Mouse (Mus musculus) liver, postnatal 0 days (tissue): ENCODE results near the gene Cemip. TPM values are rescaled to one million over a fixed set of nuclear protein-coding genes. Genes with fewer than 3 reads are reported as not detected.

Experiments
- ATAC-seq: fragments of 200-750 bp; cut with Nextera tagmentation; 2 replicates; pipeline ENCODE4 v1.8.0; 2017; ENCODE audit warnings: mild to moderate bottlenecking, moderate library complexity
- DNase-seq: peaks from one replicate; pipeline ENCODE4 v3.0.0-alpha.2; 2016
- H3K27ac ChIP-seq: fragments of 300-500 bp; sonication (generic); 2 replicates; pipeline ENCODE4 v1.5.1; 2014; ENCODE audit warnings: antibody characterized with exemption, moderate library complexity, mild to moderate bottlenecking, low read depth
- H3K27me3 ChIP-seq: fragments of 300-500 bp; sonication (generic); 2 replicates; pipeline ENCODE4 v1.6.1; 2014; ENCODE audit warnings: low read length, control low read depth, mixed read lengths; ENCODE audit not compliant: insufficient read depth
- H3K36me3 ChIP-seq: fragments of 300-500 bp; sonication (generic); replicated peaks from 2 replicates; pipeline ENCODE4 v1.6.1; 2014; ENCODE audit warnings: mild to moderate bottlenecking, control low read depth, low read length, moderate library complexity, mixed read lengths; ENCODE audit not compliant: insufficient read depth
- H3K4me1 ChIP-seq: fragments of 300-500 bp; sonication (generic); 2 replicates; pipeline ENCODE4 v1.6.1; 2014; ENCODE audit warnings: antibody characterized with exemption, mild to moderate bottlenecking, control low read depth; ENCODE audit not compliant: insufficient read depth
- H3K4me2 ChIP-seq: fragments of 300-500 bp; sonication (generic); 2 replicates; pipeline ENCODE4 v1.6.1; 2014; ENCODE audit warnings: low read depth, mild to moderate bottlenecking, low read length, moderate library complexity, mixed read lengths
- H3K4me3 ChIP-seq: fragments of 300-500 bp; sonication (generic); 2 replicates; pipeline ENCODE4 v1.5.1; 2014; ENCODE audit warnings: low read depth, low read length
- H3K9ac ChIP-seq: fragments of 300-500 bp; sonication (generic); replicated peaks from 2 replicates; pipeline ENCODE4 v1.6.1; 2014; ENCODE audit warnings: mild to moderate bottlenecking, moderate library complexity
- H3K9me3 ChIP-seq: fragments of 300-500 bp; sonication (generic); 2 replicates; pipeline ENCODE4 v1.6.1; 2016; ENCODE audit warnings: mild to moderate bottlenecking, control low read depth, low read length, mixed read lengths
- CTCF ChIP-seq: sonication (generic); IDR thresholded peaks from 2 replicates; pipeline ENCODE4 v1.5.1; 2016; ENCODE audit warnings: antibody characterized with exemption, low read depth
- EP300 ChIP-seq: IDR thresholded peaks from 2 replicates; pipeline ENCODE4 v1.6.1; 2016; ENCODE audit warnings: antibody characterized with exemption, low read depth, mild to moderate bottlenecking
- WGBS: fragments of 180-500 bp; shearing (Covaris S2); extraction: QIAGEN DNeasy Blood & Tissue Kit; methylation state at CpG from one replicate; pipeline ENCODE4 v1.1.7; 2014; ENCODE audit not compliant: insufficient replicate concordance; 5-methylcytosine and 5-hydroxymethylcytosine counted together
- polyA plus RNA-seq: library from polyadenylated mRNA; unstranded; fragments of >200 nt; fragmentation: Nextera tagmentation; extraction: Ambion mirVana; gene quantifications from 2 replicates; pipeline ENCODE4 v1.2.1, GENCODE M21; 2015

Gene Cemip
- polyA plus RNA-seq, 1 experiment from 2014 or later, result not detected

DNA sequence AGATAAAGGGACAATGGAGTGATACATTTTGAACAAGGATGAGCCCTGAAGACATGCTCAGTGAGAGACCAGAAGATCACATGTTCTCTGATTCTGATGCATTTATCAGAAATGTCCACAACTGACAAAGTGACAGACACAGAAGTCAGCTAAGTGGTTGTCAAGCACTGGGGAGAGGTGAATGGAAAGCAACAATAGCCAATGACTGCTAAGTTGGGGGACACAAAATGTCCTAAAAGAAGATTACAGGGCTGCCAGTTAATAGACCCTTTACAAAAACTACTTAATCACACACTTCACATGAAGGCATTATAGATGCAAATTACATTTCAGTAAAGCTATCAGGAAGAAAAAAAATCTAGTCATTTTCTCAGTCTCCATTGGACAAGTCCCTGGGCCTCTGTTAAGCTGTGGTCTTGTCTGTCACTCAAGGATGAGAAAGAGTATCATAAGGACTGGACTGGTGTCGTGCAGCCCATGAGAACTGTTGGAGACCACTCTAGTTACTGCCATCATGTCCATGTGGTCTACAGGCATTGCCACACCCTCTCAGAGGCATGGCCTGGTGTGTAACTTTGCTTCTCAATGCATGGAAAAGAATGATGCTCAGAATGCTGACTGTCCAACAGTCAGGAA is 59.2 kb downstream of the Cemip start:
- no peak for TF ChIP-seq CTCF
- no peak for TF ChIP-seq EP300
- Histone ChIP-seq H3K36me3 (no peaks in the 10 kb centered on the region), H3K4me2 (no peak overlapping the region), H3K9ac (no peak overlapping the region), H3K27me3 (no peaks in the 10 kb centered on the region), H3K27ac (no peak overlapping the region), H3K4me3 (no peak overlapping the region), H3K9me3 (no peaks in the 10 kb centered on the region), H3K4me1 (no peaks in the 10 kb centered on the region)
- DNase-seq, result no peak
- ATAC-seq, result no peak
- WGBS, result 48% methylated on average over 1 of the region's 1 CpGs

DNA sequence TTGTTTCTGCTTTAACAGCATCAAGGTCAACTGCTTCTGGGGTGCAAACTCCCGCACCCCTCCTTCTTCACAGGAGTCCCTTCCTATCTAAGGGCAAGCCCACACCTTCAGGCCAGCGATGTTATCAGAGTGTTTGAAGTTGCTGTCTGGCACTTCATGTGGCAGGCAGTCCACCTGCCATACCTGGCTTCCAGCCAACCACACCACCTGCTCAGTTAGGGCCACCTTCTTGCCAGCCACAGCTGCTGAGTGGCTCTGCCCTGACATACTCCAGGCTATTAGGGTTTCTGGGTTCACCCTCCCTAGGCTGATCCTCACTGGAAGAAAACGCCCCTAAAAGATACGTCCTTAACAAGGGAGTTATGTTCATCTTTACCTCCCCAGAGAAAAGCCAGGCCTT is 60.2 kb downstream of the Cemip start:
- Histone ChIP-seq H3K36me3 (no peaks in the 10 kb centered on the region), H3K4me1 (no peaks in the 10 kb centered on the region), H3K9ac (no peak overlapping the region), H3K27me3 (no peaks in the 10 kb centered on the region), H3K27ac (no peak overlapping the region), H3K4me3 (no peak overlapping the region), H3K4me2 (no peak overlapping the region), H3K9me3 (no peaks in the 10 kb centered on the region)
- 67% methylated on average over 4 of the region's 4 CpGs for whole genome bisulfite sequencing
- ATAC-seq, result no peak
- no peak for DNase-seq
- TF ChIP-seq EP300 (no peak), CTCF (no peak)

DNA sequence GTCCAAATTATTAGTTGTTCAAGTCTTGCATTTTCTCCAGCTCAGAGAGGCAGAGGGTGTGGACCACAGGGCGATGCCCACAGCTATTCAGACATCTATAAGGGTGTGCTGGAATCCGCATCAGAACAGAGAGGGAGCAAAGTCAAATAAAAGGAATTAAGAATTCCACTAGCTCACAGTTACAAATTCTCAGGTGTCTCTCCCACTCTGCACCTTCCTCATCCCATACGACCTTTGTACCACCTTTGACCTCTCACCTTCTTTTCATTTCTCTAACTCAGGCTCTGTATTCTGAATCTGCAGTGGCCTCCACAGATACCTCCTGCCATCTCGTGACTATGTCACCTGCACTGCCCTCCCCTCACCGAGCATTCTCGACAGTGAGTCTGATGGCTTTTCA is 62.8 kb downstream of the Cemip start:
- Histone ChIP-seq H3K9ac (no peak overlapping the region), H3K4me2 (no peak overlapping the region), H3K27me3 (no peaks in the 10 kb centered on the region), H3K4me1 (no peaks in the 10 kb centered on the region), H3K27ac (no peak overlapping the region), H3K4me3 (no peak overlapping the region), H3K36me3 (no peaks in the 10 kb centered on the region), H3K9me3 (no peaks in the 10 kb centered on the region)
- DNase-seq (no peak), ATAC-seq (no peak)
- WGBS, result 58% methylated on average over 6 of the region's 6 CpGs
- TF ChIP-seq EP300 (no peak), CTCF (no peak)

DNA sequence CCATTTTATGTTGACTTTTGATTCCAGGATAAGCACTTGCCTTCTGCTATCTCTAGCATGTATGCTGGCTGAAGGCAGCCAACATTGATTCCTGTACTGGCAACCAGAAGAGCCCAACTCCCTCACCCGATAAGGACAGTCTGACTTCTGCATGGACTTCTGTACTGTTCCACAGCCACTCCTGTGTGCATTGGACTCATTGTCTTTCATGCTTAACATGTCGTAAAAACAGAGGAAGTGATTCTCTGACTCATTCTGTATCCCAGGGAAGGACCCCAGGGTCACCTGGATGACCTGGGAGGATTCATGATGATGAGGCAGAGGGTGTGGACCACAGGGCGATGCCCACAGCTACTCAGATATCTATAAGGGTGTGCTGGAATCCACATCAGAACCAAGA is 63.8 kb downstream of the Cemip start:
- Histone ChIP-seq H3K9ac (no peak overlapping the region), H3K9me3 (no peaks in the 10 kb centered on the region), H3K27ac (no peak overlapping the region), H3K4me3 (no peak overlapping the region), H3K36me3 (no peaks in the 10 kb centered on the region), H3K27me3 (no peaks in the 10 kb centered on the region), H3K4me1 (no peaks in the 10 kb centered on the region), H3K4me2 (no peak overlapping the region)
- WGBS, result 58% methylated on average over 3 of the region's 3 CpGs
- no peak for ATAC-seq
- DNase-seq, result no peak
- TF ChIP-seq EP300 (no peak), CTCF (no peak)

DNA sequence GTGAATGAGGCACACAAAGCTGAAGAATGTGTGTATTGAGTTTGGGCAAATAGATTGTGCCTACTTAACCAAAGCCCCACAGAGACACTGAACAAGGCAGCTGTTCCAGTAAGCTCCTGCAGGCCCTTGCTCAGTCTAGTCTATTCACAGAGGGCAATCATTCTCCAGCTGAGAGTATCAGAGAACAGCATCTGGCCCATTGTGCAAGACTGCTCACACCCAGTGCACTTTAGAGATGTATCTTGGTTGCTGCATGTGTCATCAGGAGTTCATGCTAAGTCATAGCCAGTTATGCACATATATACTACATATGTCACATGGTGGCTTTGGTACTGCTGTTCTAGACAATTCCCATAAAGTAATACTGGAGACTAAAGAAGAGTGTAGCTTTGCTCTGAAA is 66.9 kb downstream of the Cemip start:
- DNase-seq (no peak), ATAC-seq (no peak)
- Histone ChIP-seq H3K4me3 (no peak overlapping the region), H3K9me3 (no peaks in the 10 kb centered on the region), H3K4me2 (no peak overlapping the region), H3K36me3 (no peaks in the 10 kb centered on the region), H3K4me1 (no peaks in the 10 kb centered on the region), H3K9ac (no peak overlapping the region), H3K27me3 (no peaks in the 10 kb centered on the region), H3K27ac (no peak overlapping the region)
- TF ChIP-seq CTCF (no peak), EP300 (no peak)

DNA sequence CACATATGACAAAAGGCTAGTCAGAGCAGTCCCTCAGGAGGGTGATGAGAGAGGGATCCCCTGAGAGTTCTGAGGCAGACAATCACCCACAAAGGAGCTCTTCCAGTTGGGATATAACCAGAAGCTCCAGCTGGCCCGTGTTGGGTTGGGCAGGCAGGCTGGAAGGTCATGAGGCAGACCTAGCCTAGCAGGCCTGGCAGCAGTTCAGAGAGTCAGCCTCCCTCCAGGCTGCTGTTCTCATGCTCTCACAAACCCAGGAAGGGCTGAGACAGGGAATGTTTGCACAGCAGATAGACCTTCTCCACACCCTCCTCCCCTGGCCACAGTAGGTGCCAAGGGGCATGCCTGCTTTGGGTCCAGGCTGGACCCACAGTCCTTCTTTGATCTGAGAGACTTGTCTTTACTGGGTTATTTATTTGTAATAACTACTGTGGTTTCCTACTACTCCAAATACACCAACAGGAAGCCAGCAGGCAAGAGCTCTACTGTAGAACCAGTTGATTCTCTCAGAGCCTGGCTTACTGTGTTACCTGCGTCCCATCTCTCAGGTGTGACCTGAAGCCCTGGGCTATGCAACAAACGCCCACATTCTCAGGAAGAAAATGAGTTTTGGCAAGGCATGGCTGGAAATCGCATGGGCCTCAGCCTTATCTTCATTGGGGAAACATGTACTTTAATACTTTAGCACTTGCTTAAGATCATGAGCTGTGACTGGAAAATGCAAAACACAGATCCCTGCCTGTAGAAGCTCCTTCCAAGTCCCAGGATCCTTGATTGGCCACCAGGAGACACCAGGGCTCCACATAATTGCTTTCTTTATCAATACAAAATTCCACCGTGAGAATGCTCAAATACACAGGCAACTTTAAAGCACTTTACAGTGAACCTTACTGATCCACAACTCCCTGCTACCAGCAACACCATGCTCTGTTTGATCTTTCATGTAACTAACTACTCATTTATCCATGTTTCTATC is 67.7 kb downstream of the Cemip start:
- Histone ChIP-seq H3K9me3 (no peaks in the 10 kb centered on the region), H3K4me3 (no peak overlapping the region), H3K9ac (no peak overlapping the region), H3K4me1 (no peaks in the 10 kb centered on the region), H3K4me2 (no peak overlapping the region), H3K27ac (no peak overlapping the region), H3K36me3 (no peaks in the 10 kb centered on the region), H3K27me3 (no peaks in the 10 kb centered on the region)
- no peak for DNase-seq
- ATAC-seq, result no peak
- 49% methylated on average over 5 of the region's 5 CpGs for WGBS
- no peak for TF ChIP-seq EP300
- no peak for TF ChIP-seq CTCF
